Mouse (Mus musculus): ENCODE results near the gene Smg6. TPM values are rescaled to one million over a fixed set of nuclear protein-coding genes. Genes with fewer than 3 reads are reported as not detected.
A peak's percentile ranks its signal among the peaks of the same experiment; 100 is the strongest.

The Smg6 gene
- polyA plus RNA-seq, 1 experiment from 2014 or later, result 18.3 TPM

- H3K4me2 ChIP-seq, result no peak overlapping the region
These were observed 220.2 kb downstream of the Smg6 start for GRCm38 (mm10) chr11:75145841-75146240.

GRCm38 (mm10) chr11:75147106-75147845 is 221.7 kb downstream of the Smg6 start:
- Histone ChIP-seq H3K36me3 (ENCODE audit: poor library complexity, severe bottlenecking) (peaks cover 52% of the 10 kb centered on the region), H3K9me3 (replicated peaks) (no peaks in the 10 kb centered on the region), H3K4me2 (peak overlapping the region; percentile 18; the same call in 1 of the 2 replicates), H3K9ac (0 out of 2 replicates have a peak overlapping the region, but pooled peaks have one; percentile 9), H3K4me1 (peaks cover 16% of the 10 kb centered on the region), H3K27me3 (no peaks in the 10 kb centered on the region), H3K27ac (peak overlapping the region; percentile 73), H3K4me3 (no peak overlapping the region)
- WGBS, result 47% methylated on average over 11 of the region's 11 CpGs
- ATAC-seq, result 0 out of 2 replicates have a peak, but pooled peaks have one; percentile 58

More at GRCm38 (mm10) chr11:75145841-75146240, 220.2 kb downstream of the Smg6 start:
- no peak for ATAC-seq
- 85% methylated on average over 2 of the region's 2 CpGs for WGBS
- Histone ChIP-seq H3K4me3 (no peak overlapping the region), H3K4me1 (peaks cover 16% of the 10 kb centered on the region), H3K36me3 (ENCODE audit: poor library complexity, severe bottlenecking) (peaks cover 53% of the 10 kb centered on the region), H3K27ac (no peak overlapping the region), H3K9me3 (replicated peaks) (no peaks in the 10 kb centered on the region), H3K9ac (no peak overlapping the region), H3K27me3 (no peaks in the 10 kb centered on the region)

GRCm38 (mm10) chr11:75147846-75148168 is 222.2 kb downstream of the Smg6 start:
- no peak overlapping the region for H3K9ac ChIP-seq
- ATAC-seq, result no peak
- H3K36me3 ChIP-seq (ENCODE audit: poor library complexity, severe bottlenecking), result peaks cover 49% of the 10 kb centered on the region
- H3K27ac ChIP-seq, result peak overlapping the region; percentile 73
- 61% methylated on average over 3 of the region's 3 CpGs for WGBS
- no peak overlapping the region for H3K4me2 ChIP-seq
- H3K27me3 ChIP-seq, result no peaks in the 10 kb centered on the region
- no peak overlapping the region for H3K4me3 ChIP-seq
- H3K4me1 ChIP-seq, result peaks cover 16% of the 10 kb centered on the region
- no peaks in the 10 kb centered on the region for H3K9me3 ChIP-seq (replicated peaks)

- Histone ChIP-seq H3K4me3 (no peak overlapping the region), H3K27ac (peak overlapping the region; percentile 73; the same call in 1 of the 2 replicates), H3K36me3 (ENCODE audit: poor library complexity, severe bottlenecking) (peaks cover 42% of the 10 kb centered on the region), H3K9me3 (replicated peaks) (no peaks in the 10 kb centered on the region), H3K4me1 (peaks cover 16% of the 10 kb centered on the region), H3K4me2 (no peak overlapping the region), H3K27me3 (no peaks in the 10 kb centered on the region), H3K9ac (no peak overlapping the region)
- no peak for ATAC-seq
- WGBS, result 85% methylated on average over 10 of the region's 11 CpGs
These were observed 222.9 kb downstream of the Smg6 start for GRCm38 (mm10) chr11:75148332-75149035.

DNA sequence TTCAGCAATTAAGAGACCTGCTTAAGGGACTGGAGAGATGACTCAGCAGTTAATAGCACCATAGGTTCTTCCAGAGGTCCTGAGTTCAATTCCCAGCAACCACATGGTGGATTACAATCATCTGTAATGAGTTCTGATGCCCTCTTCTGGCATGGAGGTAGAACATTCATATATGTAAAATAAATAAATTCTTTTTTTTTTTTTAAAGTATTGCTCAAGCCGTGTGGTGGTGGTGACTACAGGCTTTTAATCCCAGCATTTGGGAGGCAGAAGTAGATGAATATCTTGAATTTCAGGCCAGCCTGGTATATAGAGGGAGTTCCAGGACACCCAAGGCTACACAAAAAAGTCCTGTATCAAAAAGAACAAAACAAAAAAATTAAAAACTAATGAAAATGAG is 224.7 kb downstream of the Smg6 start:
- no peak overlapping the region for H3K27ac ChIP-seq
- H3K4me1 ChIP-seq, result peaks cover 16% of the 10 kb centered on the region
- no peak for ATAC-seq
- WGBS, result 86% methylated on average over 1 of the region's 1 CpGs
- peaks cover 24% of the 10 kb centered on the region for H3K36me3 ChIP-seq (ENCODE audit: poor library complexity, severe bottlenecking)
- no peaks in the 10 kb centered on the region for H3K27me3 ChIP-seq
- no peaks in the 10 kb centered on the region for H3K9me3 ChIP-seq (replicated peaks)
- H3K9ac ChIP-seq, result no peak overlapping the region
- no peak overlapping the region for H3K4me2 ChIP-seq
- H3K4me3 ChIP-seq, result no peak overlapping the region

GRCm38 (mm10) chr11:75152603-75153557 is 227.3 kb downstream of the Smg6 start:
- no peak overlapping the region for H3K4me3 ChIP-seq

DNA sequence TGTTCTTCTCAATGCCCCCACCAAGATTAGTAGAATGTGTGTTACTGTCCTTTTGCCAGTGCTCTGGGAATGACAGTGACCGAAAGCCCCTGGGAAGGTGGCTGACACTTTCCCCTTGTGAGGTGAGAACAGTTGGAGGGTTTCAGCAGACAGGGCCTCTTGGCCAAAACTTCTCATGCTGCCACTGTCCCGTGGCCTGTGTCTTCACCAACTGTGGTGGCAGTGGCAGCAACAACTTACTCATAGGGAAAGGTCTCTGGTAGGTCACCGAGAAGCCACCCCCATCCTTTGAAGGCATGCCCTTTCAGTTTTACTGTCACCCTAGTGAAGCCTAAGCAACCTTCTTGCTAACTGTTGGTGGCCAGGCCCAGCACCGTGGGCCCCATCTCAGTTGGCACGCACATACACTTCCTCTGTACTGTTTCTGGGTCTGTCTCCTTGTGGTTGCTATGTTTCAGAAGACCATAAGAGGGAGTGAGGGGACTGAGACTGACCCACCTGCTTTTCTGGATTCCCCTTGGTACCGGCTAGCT is 228.5 kb downstream of the Smg6 start:
- H3K4me2 ChIP-seq, result no peak overlapping the region
- peaks cover 27% of the 10 kb centered on the region for H3K36me3 ChIP-seq (ENCODE audit: poor library complexity, severe bottlenecking)
- no peaks in the 10 kb centered on the region for H3K4me1 ChIP-seq
- H3K27me3 ChIP-seq, result no peaks in the 10 kb centered on the region
- no peak overlapping the region for H3K4me3 ChIP-seq
- no peak overlapping the region for H3K9ac ChIP-seq
- no peaks in the 10 kb centered on the region for H3K9me3 ChIP-seq (replicated peaks)
- WGBS, result 79% methylated on average over 6 of the region's 6 CpGs
- no peak overlapping the region for H3K27ac ChIP-seq
- no peak for ATAC-seq

More at GRCm38 (mm10) chr11:75152603-75153557, 227.3 kb downstream of the Smg6 start:
- H3K27me3 ChIP-seq, result no peaks in the 10 kb centered on the region
- H3K36me3 ChIP-seq (ENCODE audit: poor library complexity, severe bottlenecking), result peaks cover 27% of the 10 kb centered on the region
- 89% methylated on average over 18 of the region's 18 CpGs for WGBS
- H3K27ac ChIP-seq, result no peak overlapping the region
- H3K9ac ChIP-seq, result no peak overlapping the region
- H3K4me1 ChIP-seq, result peaks cover 4% of the 10 kb centered on the region; the same call in 1 of the 2 replicates
- H3K4me2 ChIP-seq, result no peak overlapping the region
- H3K9me3 ChIP-seq (replicated peaks), result no peaks in the 10 kb centered on the region
- no peak for ATAC-seq

- H3K4me2 ChIP-seq, result no peak overlapping the region
- peaks cover 35% of the 10 kb centered on the region for H3K36me3 ChIP-seq (ENCODE audit: poor library complexity, severe bottlenecking)
- no peak for ATAC-seq
- H3K9me3 ChIP-seq (replicated peaks), result no peaks in the 10 kb centered on the region
- no peaks in the 10 kb centered on the region for H3K27me3 ChIP-seq
- WGBS, result 87% methylated on average over 6 of the region's 6 CpGs
- no peaks in the 10 kb centered on the region for H3K4me1 ChIP-seq
- H3K9ac ChIP-seq, result peak overlapping the region; percentile 34; the same call in 1 of the 2 replicates
- no peak overlapping the region for H3K4me3 ChIP-seq
- no peak overlapping the region for H3K27ac ChIP-seq
These were observed 230.4 kb downstream of the Smg6 start for GRCm38 (mm10) chr11:75155985-75156384.

DNA sequence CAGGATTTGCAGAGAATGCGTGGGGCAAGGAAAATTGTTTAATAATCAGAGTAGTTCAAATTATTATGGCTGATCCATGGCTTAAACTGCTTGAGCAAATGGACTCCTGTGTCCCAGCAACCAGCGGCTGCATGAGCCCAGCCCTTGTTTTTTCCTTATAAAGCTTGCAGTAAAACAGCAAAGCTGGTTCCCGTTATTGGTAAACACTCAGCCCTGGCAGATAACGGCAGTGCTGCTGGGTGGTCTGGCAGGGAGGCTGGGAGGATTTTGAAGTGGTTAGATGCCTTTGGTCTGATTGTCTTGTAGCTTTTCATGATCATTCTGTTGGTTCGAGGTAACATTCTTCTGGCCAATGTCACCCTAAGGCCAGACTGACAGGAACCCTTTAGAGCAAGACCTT is 230.8 kb downstream of the Smg6 start:
- H3K9ac ChIP-seq, result peak overlapping the region; percentile 34; the same call in 1 of the 2 replicates
- no peak for ATAC-seq
- peaks cover 40% of the 10 kb centered on the region for H3K36me3 ChIP-seq (ENCODE audit: poor library complexity, severe bottlenecking)
- no peak overlapping the region for H3K4me3 ChIP-seq
- no peak overlapping the region for H3K4me2 ChIP-seq
- no peak overlapping the region for H3K27ac ChIP-seq
- no peaks in the 10 kb centered on the region for H3K9me3 ChIP-seq (replicated peaks)
- no peaks in the 10 kb centered on the region for H3K27me3 ChIP-seq
- no peaks in the 10 kb centered on the region for H3K4me1 ChIP-seq
- WGBS, result 75% methylated on average over 5 of the region's 5 CpGs

- WGBS, result 62% methylated on average over 4 of the region's 4 CpGs
- H3K4me1 ChIP-seq, result no peaks in the 10 kb centered on the region
These were observed 231.4 kb downstream of the Smg6 start for GRCm38 (mm10) chr11:75157037-75157436.

DNA sequence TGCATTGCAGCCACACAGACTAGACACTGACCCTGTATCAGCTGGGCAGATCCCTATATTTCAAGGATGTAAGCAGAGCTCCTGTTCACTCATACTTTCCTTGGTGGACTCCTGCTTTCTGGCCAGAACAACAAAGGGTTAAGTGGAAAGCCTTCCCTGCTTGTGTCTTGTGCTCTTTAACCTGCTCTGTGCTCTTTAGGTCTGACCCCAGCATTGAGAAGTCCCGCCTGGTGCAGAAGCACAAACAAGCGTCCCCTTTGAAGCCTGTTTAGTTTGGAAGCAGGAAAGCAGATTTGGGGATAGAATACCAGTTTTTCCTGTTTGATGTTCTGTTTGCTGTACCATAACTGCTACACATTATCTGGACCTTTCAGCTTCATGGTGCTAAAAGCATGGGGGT is 232.3 kb downstream of the Smg6 start:
- 56% methylated on average over 2 of the region's 2 CpGs for WGBS
- Histone ChIP-seq H3K27ac (no peak overlapping the region), H3K4me1 (no peaks in the 10 kb centered on the region), H3K4me2 (no peak overlapping the region), H3K4me3 (no peak overlapping the region), H3K9me3 (replicated peaks) (no peaks in the 10 kb centered on the region), H3K36me3 (ENCODE audit: poor library complexity, severe bottlenecking) (peaks cover 54% of the 10 kb centered on the region), H3K9ac (no peak overlapping the region), H3K27me3 (peaks cover 3% of the 10 kb centered on the region)
- no peak for ATAC-seq

More at GRCm38 (mm10) chr11:75157037-75157436, 231.4 kb downstream of the Smg6 start:
- H3K4me3 ChIP-seq, result no peak overlapping the region
- no peaks in the 10 kb centered on the region for H3K9me3 ChIP-seq (replicated peaks)
- no peaks in the 10 kb centered on the region for H3K27me3 ChIP-seq
- ATAC-seq, result no peak
- no peak overlapping the region for H3K27ac ChIP-seq
- no peak overlapping the region for H3K4me2 ChIP-seq
- no peak overlapping the region for H3K9ac ChIP-seq
- peaks cover 45% of the 10 kb centered on the region for H3K36me3 ChIP-seq (ENCODE audit: poor library complexity, severe bottlenecking)

Measured in forebrain, embryonic 13.5 days (tissue).